Mouse (Mus musculus) spleen, adult 12 weeks (tissue): ENCODE measurements at regions not wholly inside any gene's neighbourhood (a gene's known extent, or its start where the extent isn't known, plus 50 kb on each side); places are given as distances from the start of the nearest gene placed in this dataset.

ENCODE experiments used
- DNase-seq: peaks from one replicate; pipeline ENCODE4 v3.0.0; 2022; ENCODE audit warnings: low spot score

GRCm38 (mm10) chr19:36235131-36235530 lies 113.0 kb upstream of the Pcgf5 start:
- no peak for DNase-seq

GRCm38 (mm10) chr19:36236576-36237345 lies 111.3 kb upstream of the Pcgf5 start:
- DNase-seq, result no peak

GRCm38 (mm10) chr19:36237751-36238150 lies 110.4 kb upstream of the Pcgf5 start:
- no peak for DNase-seq

GRCm38 (mm10) chr19:36238536-36238935 lies 109.6 kb upstream of the Pcgf5 start:
- no peak for DNase-seq

GRCm38 (mm10) chr19:36242396-36242795 lies 105.7 kb upstream of the Pcgf5 start:
- DNase-seq, result no peak

GRCm38 (mm10) chr19:36242946-36243345 lies 105.2 kb upstream of the Pcgf5 start:
- DNase-seq, result no peak

- no peak for DNase-seq
These were observed 95.6 kb upstream of the Pcgf5 start for GRCm38 (mm10) chr19:36252522-36252921.

GRCm38 (mm10) chr19:36257748-36258538 lies 90.2 kb upstream of the Pcgf5 start:
- no peak for DNase-seq

GRCm38 (mm10) chr19:36261819-36262218 lies 86.3 kb upstream of the Pcgf5 start:
- no peak for DNase-seq

- no peak for DNase-seq
These were observed 84.2 kb upstream of the Pcgf5 start for GRCm38 (mm10) chr19:36263923-36264322.

- no peak for DNase-seq
These were observed 83.7 kb upstream of the Pcgf5 start for GRCm38 (mm10) chr19:36264397-36264796.

GRCm38 (mm10) chr19:36265276-36265675 lies 82.8 kb upstream of the Pcgf5 start:
- DNase-seq, result no peak

GRCm38 (mm10) chr19:36266346-36266745 lies 81.8 kb upstream of the Pcgf5 start:
- DNase-seq, result no peak

GRCm38 (mm10) chr19:36273466-36273865 lies 74.6 kb upstream of the Pcgf5 start:
- no peak for DNase-seq

GRCm38 (mm10) chr19:36285465-36285864 lies 62.6 kb upstream of the Pcgf5 start:
- no peak for DNase-seq

GRCm38 (mm10) chr19:36290778-36291177 lies 57.3 kb upstream of the Pcgf5 start:
- no peak for DNase-seq

- no peak for DNase-seq
These were observed 54.7 kb upstream of the Pcgf5 start for GRCm38 (mm10) chr19:36293177-36293969.
